Mouse (Mus musculus): Measurements from ENCODE around the gene Dph2.
A peak's percentile ranks its signal among the peaks of the same experiment; 100 is the strongest.

DNA sequence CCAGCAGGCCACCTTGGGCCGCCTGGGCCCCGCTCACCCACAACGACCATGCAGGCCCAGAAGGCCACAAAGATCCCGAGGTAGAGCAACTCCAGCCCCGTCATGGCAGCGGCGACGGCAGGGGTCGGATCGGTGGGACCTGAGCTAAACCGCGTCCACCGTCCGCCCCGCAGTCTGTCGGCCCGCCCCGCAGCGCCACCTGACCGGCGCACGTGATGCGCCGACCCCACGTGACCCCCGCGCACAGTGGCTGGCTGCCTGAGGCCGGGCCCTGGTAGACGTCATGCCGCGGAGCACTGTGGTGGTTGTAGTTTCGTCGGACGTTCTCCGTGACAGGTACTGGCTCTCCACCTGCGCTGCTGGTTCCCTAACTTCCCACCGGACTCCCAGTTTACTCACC lies 4.7 kb downstream of the Dph2 start, which contains the start of gene Atp6v0b:
- TF ChIP-seq POLR2A (IDR thresholded peaks at IDR 0.05; ENCODE audit: insufficient read depth, low read depth, low read length) (peak; percentile 89), CTCF (IDR thresholded peaks at IDR 0.05; ENCODE audit: insufficient read depth, low read depth, low read length) (no peak)
